Mouse (Mus musculus) kidney, embryonic 15.5 days (tissue): ENCODE data around the gene 2410004B18Rik. TPM values are rescaled to one million over a fixed set of nuclear protein-coding genes. Genes with fewer than 3 reads are reported as not detected.
A peak's percentile ranks its signal among the peaks of the same experiment; 100 is the strongest.

ENCODE experiments used
- ATAC-seq: fragments of 200-750 bp; cut with Nextera tagmentation; replicated peaks from 2 replicates; pipeline ENCODE4 v1.8.0; 2017; ENCODE audit warnings: moderate TSS enrichment; ENCODE audit not compliant: low FRiP score
- H3K27ac ChIP-seq: fragments of 300-500 bp; sonication (generic); 2 replicates; pipeline ENCODE4 v1.5.1; 2015; ENCODE audit warnings: mild to moderate bottlenecking, inconsistent platforms
- H3K27me3 ChIP-seq: fragments of 300-500 bp; sonication (generic); 2 replicates; pipeline ENCODE4 v1.6.1; 2015; ENCODE audit warnings: inconsistent platforms
- H3K36me3 ChIP-seq: fragments of 300-500 bp; sonication (generic); 2 replicates; pipeline ENCODE4 v1.6.1; 2015; ENCODE audit warnings: inconsistent platforms
- H3K4me1 ChIP-seq: fragments of 300-500 bp; sonication (generic); 2 replicates; pipeline ENCODE4 v1.6.1; 2015; ENCODE audit warnings: inconsistent platforms
- H3K4me2 ChIP-seq: fragments of 300-500 bp; sonication (generic); 2 replicates; pipeline ENCODE4 v1.6.1; 2015; ENCODE audit warnings: moderate library complexity, mild to moderate bottlenecking, inconsistent platforms
- H3K4me3 ChIP-seq: fragments of 300-500 bp; sonication (generic); replicated peaks from 2 replicates; pipeline ENCODE4 v1.5.1; 2015; ENCODE audit warnings: mild to moderate bottlenecking, inconsistent platforms
- H3K9ac ChIP-seq: fragments of 300-500 bp; sonication (generic); 2 replicates; pipeline ENCODE4 v1.6.1; 2015; ENCODE audit warnings: mild to moderate bottlenecking, inconsistent platforms
- H3K9me3 ChIP-seq: fragments of 300-500 bp; sonication (generic); replicated peaks from 2 replicates; pipeline ENCODE4 v1.6.1; 2016; ENCODE audit warnings: inconsistent platforms
- WGBS: fragments of 180-500 bp; shearing (Covaris S2); methylation state at CpG from one replicate; pipeline ENCODE4 v1.1.7; 2015; ENCODE audit warnings: mixed read lengths; 5-methylcytosine and 5-hydroxymethylcytosine counted together
- polyA plus RNA-seq: library from polyadenylated mRNA; unstranded; fragments of >200 nt; fragmentation: Nextera tagmentation; extraction: Ambion mirVana; gene quantifications from 2 replicates; pipeline ENCODE4 v1.2.1, GENCODE M21; 2015

2410004B18Rik gene
- polyA plus RNA-seq, 1 experiment from 2014 or later = 50.2 TPM

- peak; percentile 31 for ATAC-seq
- peak overlapping the region; percentile 100 for H3K4me3 ChIP-seq
- peaks cover 37% of the 10 kb centered on the region for H3K4me1 ChIP-seq
- 18% methylated on average over 50 of the region's 50 CpGs for WGBS
- H3K4me2 ChIP-seq = peak overlapping the region; percentile 77
- H3K27ac ChIP-seq = peak overlapping the region; percentile 75; the same call in 1 of the 2 replicates
- H3K27me3 ChIP-seq = no peaks in the 10 kb centered on the region
- peak overlapping the region; percentile 94 for H3K9ac ChIP-seq
- peaks cover 43% of the 10 kb centered on the region for H3K36me3 ChIP-seq
- H3K9me3 ChIP-seq = no peaks in the 10 kb centered on the region
Observed at GRCm38 (mm10) chr3:145938405-145939349, 863 bp downstream of the 2410004B18Rik start.

GRCm38 (mm10) chr3:145939402-145939801 lies 1.6 kb downstream of the 2410004B18Rik start:
- H3K4me3 ChIP-seq = peak overlapping the region; percentile 100
- WGBS = 87% methylated on average over 12 of the region's 12 CpGs
- H3K9ac ChIP-seq = peak overlapping the region; percentile 94; the same call in 1 of the 2 replicates

GRCm38 (mm10) chr3:145939971-145940370 lies 2.2 kb downstream of the 2410004B18Rik start:
- Histone ChIP-seq H3K36me3 (peaks cover 47% of the 10 kb centered on the region), H3K27me3 (no peaks in the 10 kb centered on the region), H3K4me3 (no peak overlapping the region), H3K9me3 (no peaks in the 10 kb centered on the region), H3K4me1 (peaks cover 37% of the 10 kb centered on the region), H3K9ac (no peak overlapping the region), H3K27ac (no peak overlapping the region), H3K4me2 (peak overlapping the region; percentile 77; the same call in 1 of the 2 replicates)
- no peak for ATAC-seq
- 90% methylated on average over 4 of the region's 4 CpGs for WGBS

More at GRCm38 (mm10) chr3:145939402-145939801, 1.6 kb downstream of the 2410004B18Rik start:
- H3K4me2 ChIP-seq = peak overlapping the region; percentile 77
- H3K9me3 ChIP-seq = no peaks in the 10 kb centered on the region
- H3K27me3 ChIP-seq = no peaks in the 10 kb centered on the region
- ATAC-seq = no peak
- peaks cover 45% of the 10 kb centered on the region for H3K36me3 ChIP-seq
- peaks cover 37% of the 10 kb centered on the region for H3K4me1 ChIP-seq
- H3K27ac ChIP-seq = no peak overlapping the region

- H3K9ac ChIP-seq = no peak overlapping the region
- no peak for ATAC-seq
- WGBS = 13% methylated on average over 3 of the region's 3 CpGs
- H3K4me2 ChIP-seq = no peak overlapping the region
- peaks cover 37% of the 10 kb centered on the region for H3K4me1 ChIP-seq
- H3K4me3 ChIP-seq = no peak overlapping the region
- H3K9me3 ChIP-seq = no peaks in the 10 kb centered on the region
- H3K27ac ChIP-seq = no peak overlapping the region
- no peaks in the 10 kb centered on the region for H3K27me3 ChIP-seq
- peaks cover 51% of the 10 kb centered on the region for H3K36me3 ChIP-seq
Observed at GRCm38 (mm10) chr3:145941971-145942370, 4.2 kb downstream of the 2410004B18Rik start.

- H3K27me3 ChIP-seq = no peaks in the 10 kb centered on the region
- peaks cover 50% of the 10 kb centered on the region for H3K36me3 ChIP-seq
- H3K9me3 ChIP-seq = no peaks in the 10 kb centered on the region
- peaks cover 23% of the 10 kb centered on the region for H3K4me1 ChIP-seq
- H3K4me2 ChIP-seq = no peak overlapping the region
- no peak for ATAC-seq
- WGBS = 84% methylated on average over 7 of the region's 7 CpGs
- no peak overlapping the region for H3K4me3 ChIP-seq
- H3K9ac ChIP-seq = no peak overlapping the region
- no peak overlapping the region for H3K27ac ChIP-seq
Observed at GRCm38 (mm10) chr3:145944348-145944747, 6.5 kb downstream of the 2410004B18Rik start.

GRCm38 (mm10) chr3:145945904-145946303 lies 8.1 kb downstream of the 2410004B18Rik start:
- H3K4me3 ChIP-seq = no peak overlapping the region
- no peak for ATAC-seq
- H3K4me2 ChIP-seq = no peak overlapping the region
- H3K9me3 ChIP-seq = no peaks in the 10 kb centered on the region
- H3K27ac ChIP-seq = no peak overlapping the region
- H3K27me3 ChIP-seq = no peaks in the 10 kb centered on the region
- H3K9ac ChIP-seq = no peak overlapping the region
- 75% methylated on average over 3 of the region's 3 CpGs for WGBS
- H3K4me1 ChIP-seq = peaks cover 24% of the 10 kb centered on the region
- H3K36me3 ChIP-seq = peaks cover 38% of the 10 kb centered on the region

- Histone ChIP-seq H3K9ac (no peak overlapping the region), H3K27me3 (no peaks in the 10 kb centered on the region), H3K4me1 (peaks cover 20% of the 10 kb centered on the region), H3K4me3 (no peak overlapping the region), H3K9me3 (no peaks in the 10 kb centered on the region), H3K27ac (no peak overlapping the region), H3K4me2 (no peak overlapping the region), H3K36me3 (peaks cover 31% of the 10 kb centered on the region)
- WGBS = 44% methylated on average over 2 of the region's 2 CpGs
- no peak for ATAC-seq
Observed at GRCm38 (mm10) chr3:145946654-145947053, 8.8 kb downstream of the 2410004B18Rik start.

GRCm38 (mm10) chr3:145947539-145948204 lies 9.9 kb downstream of the 2410004B18Rik start:
- 30% methylated on average over 6 of the region's 6 CpGs for WGBS
- no peaks in the 10 kb centered on the region for H3K9me3 ChIP-seq
- no peaks in the 10 kb centered on the region for H3K27me3 ChIP-seq
- peaks cover 25% of the 10 kb centered on the region for H3K36me3 ChIP-seq
- no peak overlapping the region for H3K27ac ChIP-seq
- H3K4me3 ChIP-seq = no peak overlapping the region
- H3K4me1 ChIP-seq = peaks cover 15% of the 10 kb centered on the region
- no peak overlapping the region for H3K4me2 ChIP-seq
- no peak for ATAC-seq
- H3K9ac ChIP-seq = no peak overlapping the region

GRCm38 (mm10) chr3:145950034-145950814 lies 12.4 kb downstream of the 2410004B18Rik start:
- Histone ChIP-seq H3K27ac (no peak overlapping the region; the same call in 1 of the 2 replicates), H3K36me3 (peaks cover 2% of the 10 kb centered on the region), H3K4me3 (peak overlapping the region; percentile 22), H3K9ac (peak overlapping the region; percentile 33; the same call in 1 of the 2 replicates), H3K27me3 (no peaks in the 10 kb centered on the region), H3K4me2 (peak overlapping the region; percentile 56), H3K4me1 (peaks cover 9% of the 10 kb centered on the region), H3K9me3 (no peaks in the 10 kb centered on the region)
- ATAC-seq = peak; percentile 87
- WGBS = 9% methylated on average over 15 of the region's 15 CpGs

GRCm38 (mm10) chr3:145950815-145951130 lies 13.0 kb downstream of the 2410004B18Rik start:
- Histone ChIP-seq H3K27ac (no peak overlapping the region), H3K9me3 (no peaks in the 10 kb centered on the region), H3K9ac (no peak overlapping the region), H3K4me3 (no peak overlapping the region), H3K4me2 (peak overlapping the region; percentile 56; the same call in 1 of the 2 replicates), H3K27me3 (no peaks in the 10 kb centered on the region), H3K4me1 (peaks cover 9% of the 10 kb centered on the region), H3K36me3 (no peaks in the 10 kb centered on the region)
- ATAC-seq = no peak
- 48% methylated on average over 5 of the region's 5 CpGs for whole genome bisulfite sequencing

- 72% methylated on average over 17 of the region's 17 CpGs for WGBS
- no peak overlapping the region for H3K4me2 ChIP-seq
- no peak overlapping the region for H3K27ac ChIP-seq
- no peak for ATAC-seq
- no peaks in the 10 kb centered on the region for H3K36me3 ChIP-seq
- peaks cover 9% of the 10 kb centered on the region for H3K4me1 ChIP-seq
- no peaks in the 10 kb centered on the region for H3K27me3 ChIP-seq
- no peak overlapping the region for H3K4me3 ChIP-seq
- no peaks in the 10 kb centered on the region for H3K9me3 ChIP-seq
- H3K9ac ChIP-seq = no peak overlapping the region
Observed at GRCm38 (mm10) chr3:145951287-145952165, 13.7 kb downstream of the 2410004B18Rik start.
